Mouse (Mus musculus) megakaryocyte, embryonic 14.5 days (primary cell): ENCODE data around the gene Peli1.

Source experiments
- FLI1 ChIP-seq: IDR thresholded peaks from 2 replicates; pipeline ENCODE4 v1.6.1; 2012; ENCODE audit warnings: low read length, inconsistent platforms, mixed read lengths
- GATA1 ChIP-seq: IDR thresholded peaks from 3 replicates; pipeline ENCODE4 v1.6.1; 2012; ENCODE audit warnings: mixed read lengths, low read length, inconsistent platforms, borderline replicate concordance

GRCm38 (mm10) chr11:21082711-21083110 is 8.4 kb upstream of the Peli1 start:
- TF ChIP-seq GATA1 (no peak), FLI1 (no peak)
